Mouse (Mus musculus) kidney, adult 18-20 months (tissue): Measurements from ENCODE around the gene Itih2.

Experiments
- DNase-seq: peaks from one replicate; pipeline ENCODE4 v3.0.0; 2021

Itih2 gene

DNA sequence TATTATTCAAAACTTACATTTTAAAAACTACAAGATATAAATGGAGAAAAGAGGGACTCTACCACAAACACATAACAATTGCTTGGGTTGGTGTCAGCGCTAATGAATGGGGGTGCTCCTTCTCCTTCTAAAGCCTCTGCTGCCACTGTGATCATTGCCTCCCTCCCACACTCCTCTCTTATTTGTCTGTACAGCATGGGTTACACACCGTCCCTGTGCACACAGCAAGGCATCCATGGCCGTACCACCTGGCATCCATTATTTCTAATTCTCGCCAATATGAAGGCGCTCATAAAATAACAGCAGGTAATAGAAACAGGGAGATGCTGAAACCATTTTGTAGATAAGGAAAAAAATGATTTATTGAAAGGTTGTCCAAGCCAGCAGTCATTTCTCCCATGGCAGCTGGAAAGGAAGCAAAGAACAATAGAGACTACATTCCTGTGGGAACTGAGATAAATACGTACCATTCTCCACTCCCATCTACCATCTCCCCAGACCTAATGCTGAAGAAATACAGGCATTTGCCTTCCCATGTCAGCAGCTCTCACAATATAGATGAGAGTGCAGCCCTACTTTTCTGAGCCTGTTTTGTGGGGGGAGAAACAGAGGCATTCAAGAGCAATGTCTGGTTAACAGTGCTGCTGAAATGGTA lies 22.5 kb downstream of the Itih2 start:
- DNase-seq: no peak

DNA sequence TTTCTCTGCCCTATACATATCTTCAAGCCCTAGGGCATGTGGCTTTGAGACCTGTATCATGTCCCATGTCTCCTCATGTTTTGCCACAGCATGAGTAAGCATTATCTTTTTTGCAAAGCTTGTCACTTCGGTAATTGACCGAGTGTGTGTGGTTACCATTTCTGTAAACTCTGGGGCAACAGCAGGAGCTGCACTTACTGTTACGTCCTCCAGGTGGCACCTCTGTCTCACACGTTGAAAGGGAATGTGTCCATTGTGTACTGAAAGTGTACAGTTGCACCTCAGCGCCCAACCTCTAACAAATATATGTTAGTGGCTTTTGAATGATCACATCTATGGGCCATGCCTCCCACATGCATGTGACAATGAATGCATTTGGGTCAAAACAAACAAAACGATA lies 30.0 kb downstream of the Itih2 start:
- DNase-seq: peak; percentile 59

DNA sequence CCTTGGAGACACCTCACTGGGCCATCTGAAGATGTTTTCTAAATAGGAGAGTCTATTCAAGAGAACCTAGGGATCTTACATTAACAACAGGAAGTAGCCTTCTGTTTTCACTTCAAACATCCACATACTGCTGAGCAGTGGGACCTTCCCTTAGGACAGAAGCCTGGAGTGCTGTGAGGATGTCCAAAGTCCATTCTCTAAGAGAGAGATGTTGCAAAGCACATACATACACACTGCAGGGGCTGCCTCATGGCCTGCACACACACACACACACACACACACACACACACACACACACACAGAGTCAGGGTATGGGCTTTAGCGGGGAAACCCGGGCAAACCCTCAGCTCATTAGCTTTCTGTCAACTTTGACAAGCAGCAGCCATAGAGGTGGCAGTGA lies 30.7 kb downstream of the Itih2 start:
- no peak for DNase-seq

DNA sequence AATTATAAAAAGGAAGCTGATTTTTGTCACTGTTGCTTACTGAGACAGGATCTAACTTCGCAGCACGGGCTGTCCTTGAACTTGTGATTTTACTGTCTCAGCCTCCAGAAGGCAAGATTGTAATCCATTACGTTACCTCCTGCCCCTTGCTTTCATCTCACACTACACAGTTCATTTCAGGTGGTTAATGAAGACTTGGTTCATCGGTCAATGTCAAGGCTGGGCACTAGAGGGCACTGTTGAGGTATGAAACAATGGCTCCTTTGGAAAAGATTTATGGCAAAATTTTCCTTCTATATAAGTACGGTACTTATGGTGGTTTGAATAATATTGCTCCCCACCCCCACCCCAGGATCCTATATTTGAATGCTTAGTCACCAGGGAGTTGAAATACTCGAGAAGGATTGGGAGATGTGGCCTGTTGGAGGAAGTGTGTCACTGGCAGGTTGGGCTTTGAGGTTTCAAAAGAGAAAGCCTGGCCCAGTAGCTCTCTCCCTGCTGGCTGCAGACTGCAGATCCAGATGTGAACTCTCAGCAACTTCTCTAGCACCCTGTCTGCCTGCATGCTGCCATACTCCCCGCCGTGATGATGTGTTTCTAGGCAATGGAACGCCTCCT lies 32.5 kb downstream of the Itih2 start:
- DNase-seq: peak; percentile 66

DNA sequence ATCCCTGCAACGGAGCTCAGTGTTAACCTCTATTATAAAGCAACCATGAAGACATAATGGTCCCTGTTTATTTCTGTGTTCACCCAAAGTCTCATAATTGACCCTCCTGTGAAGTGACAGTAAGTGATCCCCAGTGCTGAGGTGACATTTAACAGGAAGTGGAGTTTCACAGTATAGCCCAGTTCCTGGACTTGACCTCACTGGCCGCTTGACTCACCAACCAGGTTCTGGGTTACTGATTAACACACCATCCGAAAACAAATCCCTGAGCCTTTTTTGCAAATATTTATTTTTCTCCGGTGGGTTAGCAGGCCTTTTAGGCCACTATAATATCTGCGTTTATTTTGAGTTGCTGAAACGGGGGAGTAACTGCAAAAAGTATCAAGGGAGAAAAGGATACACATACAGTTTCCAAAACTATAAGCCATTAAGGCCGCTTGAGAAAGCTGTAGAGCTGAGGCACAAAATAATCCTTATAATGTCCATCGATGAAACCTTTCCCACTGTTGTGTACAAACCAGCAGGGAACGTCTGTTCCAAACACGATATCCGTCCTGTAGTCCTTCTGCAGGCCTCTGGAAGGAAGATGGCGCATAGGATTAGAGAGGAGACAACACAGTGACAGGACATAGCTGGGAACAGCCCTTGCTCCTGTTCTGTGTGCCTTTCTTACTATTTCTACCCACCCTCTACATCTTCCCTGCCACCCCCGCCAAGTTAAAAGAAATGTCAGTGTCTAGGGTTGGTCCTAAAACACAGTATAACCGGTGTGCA lies 36.7 kb downstream of the Itih2 start:
- DNase-seq: no peak

DNA sequence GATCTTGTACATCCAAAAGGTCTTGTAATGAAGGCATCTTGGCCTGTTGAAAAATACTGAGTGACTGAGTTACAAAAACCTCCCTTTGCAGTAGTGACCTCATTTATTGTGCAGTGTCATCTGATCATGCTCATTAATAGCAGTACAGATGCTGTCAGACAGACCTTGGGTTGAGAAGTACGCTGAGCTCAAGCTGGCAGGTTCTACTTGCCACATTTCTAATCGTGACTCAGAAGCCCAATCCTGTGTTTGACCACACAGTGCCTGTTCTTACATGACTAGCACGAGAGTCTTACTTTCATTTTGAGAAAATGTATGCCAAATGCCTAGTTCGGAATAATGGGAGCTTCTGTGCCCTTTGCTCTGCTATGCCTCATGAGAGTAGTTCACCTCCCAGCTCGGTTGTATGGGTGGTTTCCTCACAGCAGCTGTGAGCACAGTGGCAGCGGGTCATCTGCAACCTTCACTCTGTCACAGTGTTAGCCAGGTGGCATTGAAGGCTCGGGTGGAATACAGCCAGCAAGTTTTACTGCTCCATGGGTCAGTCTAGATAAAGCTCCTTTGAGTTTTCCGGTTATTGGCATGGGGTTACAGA lies 43.8 kb downstream of the Itih2 start:
- DNase-seq: no peak

DNA sequence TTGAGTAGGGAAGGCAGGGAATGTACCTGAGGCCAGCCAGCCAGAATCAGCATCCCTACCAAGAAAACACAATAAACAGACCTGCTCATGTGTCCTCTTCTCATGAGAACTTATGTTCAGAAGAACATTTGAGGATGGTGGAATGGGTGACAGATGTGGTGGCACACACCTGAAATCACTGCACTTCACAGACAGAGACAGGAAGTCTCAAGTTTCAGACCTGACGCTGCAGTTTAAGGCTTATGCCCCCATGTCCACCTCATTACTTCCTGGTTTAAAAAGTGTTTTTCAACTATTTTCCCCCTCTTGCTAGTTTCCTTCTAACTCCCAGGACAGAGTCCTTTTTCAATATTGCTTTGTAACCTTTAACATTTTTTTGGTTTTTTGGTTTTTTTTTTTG lies 48.5 kb downstream of the Itih2 start:
- no peak for DNase-seq

DNA sequence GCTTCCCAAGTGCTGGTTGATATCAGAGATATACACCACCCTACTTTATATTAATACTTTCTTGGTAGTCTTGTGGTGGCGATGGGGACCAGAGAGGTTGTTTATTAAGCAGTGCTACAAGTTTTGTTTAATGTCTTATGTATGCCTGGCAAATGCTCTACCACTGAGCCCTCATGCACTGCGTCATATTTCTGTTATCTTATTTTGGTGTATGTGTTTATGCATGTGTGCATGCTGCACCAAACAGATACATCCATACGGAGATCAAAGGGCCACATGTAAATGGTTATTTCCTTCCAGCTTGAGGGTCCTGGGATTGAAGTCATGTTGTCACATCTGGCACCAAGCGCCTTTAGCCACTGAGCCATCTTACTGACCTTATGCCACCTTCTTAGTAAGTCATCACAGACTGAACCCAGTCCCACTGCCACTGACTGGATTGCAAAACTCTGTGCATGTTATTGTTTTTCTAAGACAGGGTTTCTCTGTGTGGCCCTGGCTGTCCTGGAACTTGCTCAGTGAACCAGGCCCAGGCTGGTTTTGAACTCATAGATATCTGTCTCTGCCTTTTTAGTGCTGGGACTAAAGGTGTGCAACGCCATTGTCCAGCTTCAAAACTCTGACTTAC lies 49.6 kb downstream of the Itih2 start:
- DNase-seq: no peak

DNA sequence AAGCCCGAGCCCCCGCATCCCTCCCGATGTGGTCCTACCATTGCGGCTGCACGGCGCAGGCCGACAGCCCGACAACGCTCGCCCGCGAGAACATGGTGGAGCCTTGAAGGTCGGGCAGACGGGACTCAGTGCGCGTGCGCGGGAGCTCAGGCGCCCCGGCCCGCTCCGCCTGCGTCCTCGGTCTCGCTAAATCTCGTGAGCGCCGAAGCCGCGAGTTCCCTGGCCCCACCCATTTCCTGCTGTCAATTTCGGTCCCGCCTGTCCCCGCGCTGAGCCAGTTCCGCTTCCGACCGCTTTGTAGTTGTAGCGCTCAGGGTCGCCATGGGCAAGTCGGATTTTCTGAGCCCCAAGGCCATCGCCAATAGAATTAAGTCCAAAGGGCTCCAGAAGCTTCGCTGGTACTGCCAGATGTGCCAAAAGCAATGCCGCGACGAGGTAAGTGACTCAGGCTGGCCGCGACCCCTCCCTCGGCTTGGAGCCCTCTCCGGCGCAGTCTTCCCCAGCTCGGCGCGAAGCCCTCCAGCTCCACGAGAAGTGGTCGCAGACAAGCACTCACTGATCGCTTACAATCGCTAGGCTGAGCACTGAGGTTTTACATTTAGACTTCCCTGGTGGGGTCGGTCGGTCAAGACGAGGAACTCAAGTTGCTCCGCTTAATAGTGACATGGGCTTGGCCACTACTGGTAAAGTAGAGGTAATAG lies 50.7 kb downstream of the Itih2 start, which contains the start of the genes Atp5c1 and Kin:
Gene Atp5c1 (minus strand): TSS at position 201 of the 701 bp plus-strand sequence.
Gene Kin (plus strand): TSS at position 284 of the 701 bp plus-strand sequence.
- peak; percentile 96 for DNase-seq

DNA sequence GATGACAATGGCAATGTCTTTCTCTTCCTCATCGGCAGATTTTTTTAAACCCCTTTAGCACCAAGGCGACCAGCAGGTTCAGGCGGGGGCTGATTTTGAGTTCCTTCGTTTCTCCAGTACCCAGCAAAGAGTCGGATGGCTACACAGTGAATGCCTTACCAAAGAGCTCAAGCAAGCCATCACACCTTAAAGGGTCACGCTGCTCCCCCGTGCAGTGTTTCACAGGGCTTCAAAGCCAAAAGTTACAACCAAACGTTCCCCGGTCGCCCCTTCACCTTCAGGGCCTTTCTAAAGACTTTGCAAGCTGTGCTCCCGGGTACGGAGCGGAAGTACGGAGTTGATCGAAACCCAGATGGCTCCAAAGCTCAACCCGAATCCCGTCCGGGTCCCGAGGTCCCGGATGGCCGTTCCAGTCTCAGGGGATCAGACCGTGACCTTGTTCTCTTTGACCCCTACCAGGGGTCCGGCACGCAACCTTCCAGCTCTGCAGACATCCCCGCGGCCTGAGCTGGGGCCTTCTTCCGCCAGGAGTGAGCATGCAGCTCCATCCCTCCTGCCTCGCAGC lies 51.4 kb downstream of the Itih2 start:
- DNase-seq: no peak

DNA sequence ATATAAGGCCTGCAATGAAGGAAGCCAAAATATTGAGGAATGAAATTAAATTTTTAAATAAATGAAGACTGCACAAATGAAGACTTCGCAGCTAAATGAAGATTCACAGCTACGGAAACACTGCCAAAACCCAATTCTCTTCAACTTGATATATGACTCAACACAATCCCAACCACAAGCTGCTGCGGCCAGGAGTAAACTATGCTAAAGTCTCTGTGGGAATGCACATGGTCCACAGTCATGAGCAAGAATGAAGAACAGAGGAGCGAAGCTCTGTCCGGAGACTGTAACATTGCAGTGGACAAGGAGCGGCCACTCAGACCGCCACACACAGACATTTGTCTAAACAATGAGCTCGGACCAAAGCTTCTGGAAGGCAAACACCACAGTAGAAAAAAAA lies 54.5 kb downstream of the Itih2 start:
- DNase-seq: no peak

DNA sequence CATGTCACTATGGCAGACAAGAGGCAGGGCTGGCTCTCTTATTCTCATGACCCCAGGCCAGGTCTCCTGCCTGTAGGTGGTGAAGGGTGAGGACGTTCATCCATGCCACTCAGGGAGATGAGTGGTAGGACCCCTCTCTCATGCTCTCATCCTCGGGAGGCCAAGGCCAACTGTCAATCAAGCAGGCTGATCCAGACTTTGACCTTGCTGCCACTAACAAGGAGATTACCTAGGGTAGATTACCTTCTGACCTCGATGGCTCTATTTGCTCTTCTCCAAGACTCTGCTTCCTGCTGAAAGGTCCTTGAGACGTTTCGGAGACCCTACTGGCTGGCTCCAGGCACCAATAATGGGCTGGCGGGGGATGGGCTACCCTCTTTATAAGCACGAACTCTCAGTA lies 56.7 kb downstream of the Itih2 start:
- DNase-seq: no peak

DNA sequence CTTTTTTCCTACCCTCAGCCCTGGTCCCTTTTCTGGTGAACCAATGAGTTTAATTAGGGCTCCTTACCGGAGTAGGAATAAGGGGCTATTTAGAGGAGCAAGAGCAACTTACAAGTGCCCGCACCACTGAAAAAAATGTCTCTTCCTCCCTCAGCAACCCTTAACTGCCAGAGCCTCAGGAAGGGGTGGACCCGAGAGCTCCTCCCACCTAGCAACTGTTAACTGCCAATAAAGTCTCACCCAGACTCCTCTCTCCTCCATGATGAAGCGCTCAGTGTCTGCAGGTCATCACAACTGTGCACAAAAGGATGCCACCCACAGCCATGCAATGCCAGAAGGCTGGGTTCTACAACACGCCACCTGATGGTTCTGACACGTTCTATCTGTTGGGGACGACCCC lies 59.4 kb downstream of the Itih2 start:
- no peak for DNase-seq

DNA sequence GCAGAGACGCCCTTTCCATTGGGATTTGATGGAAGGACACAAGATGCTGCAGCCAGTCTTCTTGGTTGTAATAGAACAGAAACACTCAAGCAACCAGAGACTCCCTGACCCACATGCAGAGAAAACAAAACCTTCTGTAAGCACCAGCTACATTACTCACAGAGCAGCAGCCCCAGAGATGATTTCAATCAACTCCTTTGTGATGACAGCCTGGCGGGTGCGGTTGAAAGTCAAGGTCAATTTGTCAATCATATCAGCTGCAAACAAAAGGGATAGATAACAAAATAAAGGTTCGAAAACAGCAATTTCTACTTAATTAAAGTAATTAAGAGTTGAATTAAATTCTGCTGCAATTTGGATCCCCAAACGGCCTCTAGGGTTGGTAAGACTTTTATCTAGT lies 72.4 kb downstream of the Itih2 start:
- no peak for DNase-seq

DNA sequence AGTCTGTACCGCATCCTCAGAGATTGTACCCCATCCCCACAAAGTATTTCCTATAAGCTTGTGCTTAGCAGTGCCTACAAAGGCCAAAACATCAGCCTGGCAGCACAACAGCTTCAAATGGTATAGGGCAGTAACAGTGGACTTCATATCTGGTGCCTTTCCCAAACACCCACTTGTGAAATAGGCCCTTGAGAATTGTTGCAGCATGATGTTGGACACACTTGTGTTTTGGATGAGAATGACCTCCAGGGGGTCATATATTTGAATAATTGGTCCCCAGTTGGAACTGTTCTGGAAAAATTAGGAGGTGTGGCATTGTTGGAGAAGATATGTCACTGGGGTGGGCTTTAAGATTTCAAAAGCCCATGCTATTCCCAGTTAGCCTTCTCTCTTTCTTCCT lies 79.2 kb downstream of the Itih2 start:
- DNase-seq: no peak

DNA sequence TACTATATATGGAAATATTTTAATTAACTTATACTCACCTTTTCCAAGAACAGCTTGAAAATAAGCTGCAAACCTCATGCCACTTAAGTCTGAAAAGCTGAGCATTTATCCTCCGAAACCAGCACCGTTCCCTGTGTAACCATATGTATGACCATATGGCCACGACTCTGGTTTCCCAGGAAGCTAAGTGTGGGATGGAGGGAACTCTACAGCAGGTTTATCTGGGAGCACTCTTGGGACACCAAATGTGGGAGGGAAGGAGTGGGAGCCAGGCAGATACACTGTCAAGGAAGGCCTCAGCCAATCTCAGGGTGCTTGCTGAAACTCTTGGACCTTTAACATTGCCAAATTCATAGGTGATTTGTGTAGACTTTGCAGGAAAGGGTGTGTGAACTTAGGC lies 80.3 kb downstream of the Itih2 start:
- no peak for DNase-seq

DNA sequence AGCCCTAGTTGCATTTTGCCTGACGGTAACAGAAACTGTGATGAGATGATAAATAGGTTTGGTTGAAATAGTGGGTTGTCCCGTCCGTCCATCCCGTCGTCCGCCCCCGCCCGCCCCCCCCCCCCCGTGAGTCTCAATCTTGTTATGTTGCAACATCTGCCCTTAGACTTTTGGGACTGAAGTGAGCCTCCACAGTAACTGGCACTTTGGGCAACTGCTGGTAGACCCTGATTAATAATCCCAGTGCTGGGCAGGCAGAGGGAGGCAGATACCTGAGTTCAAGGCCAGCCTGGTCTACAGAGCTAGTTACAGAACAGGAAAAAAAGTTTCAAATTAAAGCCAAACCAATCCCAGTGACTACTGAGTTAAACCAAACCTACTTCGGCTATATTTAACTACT lies 81.7 kb downstream of the Itih2 start:
- DNase-seq: no peak

DNA sequence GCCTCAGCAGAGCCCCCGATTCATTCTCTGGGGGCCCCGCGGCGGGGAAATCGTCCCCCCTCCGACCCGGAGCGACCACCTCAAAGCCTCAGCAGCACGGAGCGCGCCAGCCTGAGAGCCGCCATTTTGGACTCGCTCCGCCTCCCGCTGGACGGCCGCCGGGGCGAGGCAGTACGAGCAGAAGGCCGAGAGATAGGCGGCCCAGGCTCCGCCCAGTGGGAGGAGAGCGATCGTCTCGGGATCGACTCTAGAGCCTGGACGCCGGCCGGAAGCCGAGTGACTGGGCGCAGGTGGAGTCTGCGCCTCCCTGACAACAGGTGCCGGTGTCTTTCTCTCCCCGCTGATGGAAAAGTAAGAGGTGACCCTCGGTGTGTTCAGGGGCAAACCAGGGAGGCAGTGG lies 82.7 kb downstream of the Itih2 start, which contains the start of gene Taf3:
Gene Taf3 (minus strand): TSS at position 136 of the 400 bp plus-strand sequence.
- peak; percentile 94 for DNase-seq

DNA sequence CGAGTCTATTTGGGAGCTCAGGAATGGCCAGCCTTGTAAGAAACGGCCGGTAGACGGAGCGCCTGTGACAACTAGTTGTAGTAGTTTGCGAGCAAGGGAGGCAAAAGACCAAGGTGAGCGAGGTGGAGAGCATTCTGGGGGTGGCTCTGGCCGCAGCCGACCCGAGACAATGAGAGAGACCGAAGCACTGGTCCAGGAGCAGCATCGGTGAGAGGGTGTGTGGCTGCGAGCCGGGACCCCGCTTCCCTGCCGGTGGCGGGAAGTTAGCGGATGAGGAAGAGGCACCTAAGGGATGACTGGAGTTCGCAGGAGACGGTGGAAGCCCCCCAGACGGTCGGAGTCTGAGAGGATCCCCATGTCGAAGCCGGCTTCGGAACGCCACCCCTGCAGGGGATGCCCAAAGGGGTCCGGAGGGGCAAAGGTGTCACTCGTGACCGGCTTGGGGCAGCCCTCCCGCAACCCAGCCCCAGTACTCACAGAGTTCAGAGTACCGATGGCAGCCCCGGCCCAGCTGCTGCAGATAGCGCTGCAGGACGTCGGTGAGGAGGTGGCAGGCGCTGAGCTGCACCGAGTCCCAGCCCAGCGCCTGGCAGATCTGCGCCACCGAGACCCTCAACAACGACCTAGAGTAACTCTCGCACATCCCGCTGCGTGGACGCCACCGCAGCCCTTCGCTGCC lies 83.3 kb downstream of the Itih2 start:
- DNase-seq: peak; percentile 48
